Mouse (Mus musculus) heart, adult 8-10 months (tissue): ENCODE measurements around the gene Ttf1. TPM values are rescaled to one million over a fixed set of nuclear protein-coding genes. Genes with fewer than 3 reads are reported as not detected.
"Not testable (repeated sequence)": the region's sequence is repeated elsewhere in the genome, so short reads cannot be mapped to it uniquely, and the experiment has no call there.

Experiments
- DNase-seq: peaks from one replicate; pipeline ENCODE4 v3.0.0; 2022; ENCODE audit warnings: low spot score
- total RNA-seq, 4 experiments: library from RNA; stranded (reverse); gene quantifications; 2 replicates each; pipeline ENCODE4 v1.2.4; 2022

The Ttf1 gene
- total RNA-seq, 4 experiments from 2014 or later: 5.2 to 6.3 (median 6.1) TPM

DNA sequence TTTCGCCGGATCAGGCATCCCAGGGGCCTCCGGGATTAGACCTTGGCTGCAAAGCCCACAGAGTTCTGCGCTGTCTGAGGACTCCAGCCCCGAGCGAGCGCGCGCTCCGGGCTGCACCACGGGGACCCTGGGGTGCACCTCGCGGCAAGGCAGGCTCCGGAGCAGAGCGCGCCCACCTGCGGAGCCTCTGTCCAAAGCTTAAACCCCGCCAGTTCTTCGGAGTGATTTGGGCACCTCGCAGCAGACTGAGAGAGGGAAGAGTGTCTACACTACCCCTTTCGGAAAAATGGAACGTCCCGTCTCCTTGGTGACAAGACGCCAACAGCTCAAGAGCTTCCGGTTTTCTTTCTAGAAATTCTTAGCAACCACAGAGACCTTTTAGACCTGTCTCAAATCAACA lies 5.1 kb upstream of the Ttf1 start, which contains the start of gene Cfap77:
Gene Cfap77, minus strand, starts transcription at position 76 of the 400 bp plus-strand sequence.
- DNase-seq: peak; percentile 53

DNA sequence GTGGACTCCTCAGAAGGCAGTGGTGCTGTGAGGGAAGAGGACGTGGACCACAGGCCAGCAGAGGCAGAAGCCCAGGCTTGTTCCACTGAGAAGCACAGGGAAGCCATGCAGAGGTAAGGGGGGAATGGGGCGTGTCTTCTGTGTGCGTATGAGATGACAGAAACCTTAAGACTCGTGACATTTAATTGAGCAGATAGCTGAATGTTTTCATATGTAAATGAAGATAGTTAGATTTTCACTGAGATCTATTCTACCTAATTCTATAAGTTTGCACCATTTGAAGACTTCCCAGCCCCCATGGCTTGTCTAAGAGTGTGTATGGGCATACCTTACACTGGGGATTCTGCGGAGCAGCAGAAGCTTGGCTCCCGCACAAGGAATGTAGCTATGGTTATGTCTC lies 5.7 kb downstream of the Ttf1 start:
- no peak for DNase-seq

DNA sequence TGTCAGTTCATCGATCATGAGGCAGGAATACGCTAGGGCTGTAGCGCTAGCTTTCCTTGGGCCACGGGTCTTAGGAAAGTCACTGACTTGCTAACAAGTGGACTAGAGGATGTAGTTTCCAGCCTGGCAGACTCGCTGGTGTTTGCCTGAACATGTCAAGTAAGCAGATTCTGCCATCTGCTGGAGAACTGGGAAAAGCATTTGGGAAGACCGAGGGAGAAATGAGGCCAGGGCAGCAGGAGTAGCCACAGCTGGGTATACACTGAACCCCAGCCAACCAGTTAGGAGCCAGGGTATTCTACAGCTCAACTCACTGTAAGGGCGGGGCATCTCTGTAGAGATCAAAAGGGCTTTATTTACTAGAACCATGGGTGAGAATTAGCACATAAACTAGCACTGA lies 6.3 kb downstream of the Ttf1 start:
- DNase-seq: no peak

DNA sequence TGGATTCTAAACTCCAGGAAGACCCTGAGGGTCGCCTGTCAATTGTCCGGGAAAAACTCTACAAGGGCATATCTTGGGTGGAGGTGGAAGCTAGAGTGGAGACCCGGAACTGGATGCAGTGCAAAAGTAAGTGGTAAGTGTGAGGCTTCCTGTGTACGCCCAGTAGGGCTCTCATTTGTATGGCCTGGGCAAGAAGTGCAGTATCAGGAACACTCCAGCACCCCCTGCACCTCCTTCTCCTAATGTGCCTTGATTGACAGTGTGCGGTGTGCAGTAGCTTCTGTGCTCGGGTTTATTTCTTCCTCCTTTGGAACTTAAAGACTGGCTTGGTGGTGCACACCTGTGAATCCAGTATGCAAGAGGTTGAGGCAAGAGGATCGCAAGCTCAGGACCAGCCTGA lies 14.6 kb downstream of the Ttf1 start:
- no peak for DNase-seq

DNA sequence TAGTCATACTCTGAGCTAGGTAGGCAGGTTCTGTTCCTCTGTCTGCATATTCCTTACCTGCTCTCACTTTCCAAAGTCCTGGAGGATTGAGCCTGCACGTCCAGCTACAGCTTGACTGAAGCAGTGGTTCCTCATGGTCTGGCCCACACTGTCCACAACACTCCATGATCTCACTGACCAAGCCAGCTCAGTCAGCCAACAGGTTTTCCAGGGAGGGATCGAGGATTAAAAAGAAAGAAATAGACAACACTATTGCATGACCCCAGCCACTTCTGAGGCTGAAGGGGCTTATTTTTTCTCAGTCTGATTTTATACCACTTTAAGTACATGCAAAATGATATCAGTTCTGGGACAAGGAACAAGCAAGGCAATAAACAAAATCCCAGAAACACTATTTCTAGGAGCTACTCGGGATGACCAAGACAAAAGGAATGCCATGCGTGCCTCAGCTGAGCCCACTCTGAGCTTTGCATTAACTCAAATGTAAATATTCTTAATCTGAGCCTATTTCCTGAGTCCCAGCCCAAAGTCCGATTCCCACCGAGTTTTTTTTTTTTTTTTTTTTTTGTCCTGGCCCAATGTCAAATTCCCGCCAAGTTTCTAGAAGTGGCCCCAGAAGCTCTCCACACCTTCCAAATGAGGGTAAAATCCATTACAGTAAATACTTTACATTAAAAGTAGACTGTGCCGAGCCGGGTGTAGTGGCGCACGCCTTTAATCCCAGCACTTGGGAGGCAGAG lies 15.4 kb downstream of the Ttf1 start:
- DNase-seq: no peak

DNA sequence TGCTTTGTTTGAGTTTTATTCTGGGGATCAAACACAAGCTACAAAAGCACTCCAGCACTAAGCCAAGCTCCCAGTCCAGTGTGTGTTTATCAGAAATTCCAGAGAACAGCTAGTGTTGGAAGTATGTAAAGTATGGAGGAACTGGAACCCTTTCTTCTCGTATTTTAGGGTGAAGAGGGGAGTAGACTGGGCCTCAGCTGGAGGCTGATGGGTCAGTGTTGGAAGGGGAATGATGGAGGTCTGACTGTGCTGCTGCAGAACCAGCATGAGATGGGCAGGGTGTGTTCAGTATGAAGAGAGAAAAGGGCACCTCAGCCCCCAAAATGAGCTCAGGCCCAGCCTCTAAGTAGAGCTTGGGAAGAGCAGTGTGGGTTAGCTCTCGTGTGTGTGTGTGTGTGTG lies 16.2 kb downstream of the Ttf1 start:
- DNase-seq: no peak

DNA sequence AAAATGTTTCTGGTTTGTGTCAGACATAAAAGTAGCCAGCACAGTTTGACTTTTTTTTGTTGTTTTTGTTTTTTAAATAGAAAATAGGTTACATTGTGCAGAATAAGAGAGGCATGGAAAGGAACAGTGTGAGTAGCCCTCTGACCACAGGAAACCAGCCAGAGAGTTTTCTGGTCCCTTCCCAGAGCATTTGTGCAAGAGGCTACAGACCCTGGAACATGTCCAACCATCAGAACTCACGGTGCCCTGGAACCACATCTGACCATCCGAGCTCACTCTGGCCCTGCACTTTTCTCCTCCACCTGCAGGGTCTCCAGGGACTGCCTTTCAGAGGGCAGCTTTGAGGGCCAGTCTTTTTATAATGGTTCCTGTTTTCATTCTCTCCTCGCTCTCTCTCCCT lies 21.9 kb downstream of the Ttf1 start:
- DNase-seq: peak; percentile 19

DNA sequence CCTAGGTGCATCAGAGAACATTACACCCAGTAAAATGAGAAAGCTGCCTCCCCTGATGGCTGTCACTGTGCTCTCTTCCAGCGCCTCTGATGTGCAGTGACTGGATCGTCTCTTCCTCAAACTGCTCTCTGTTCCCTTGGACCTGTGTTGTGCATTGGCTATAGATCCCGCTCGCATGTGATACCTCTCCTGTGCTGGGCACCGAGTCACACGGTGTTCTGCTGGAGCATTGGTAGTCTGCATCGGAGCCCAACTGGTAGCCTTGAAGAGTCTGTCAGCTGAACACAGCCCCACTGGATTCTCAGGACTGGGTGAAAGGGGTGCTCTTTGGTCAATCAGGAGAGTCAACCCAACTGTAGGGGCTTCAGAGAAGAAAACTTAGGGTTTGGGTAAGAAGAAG lies 26.0 kb downstream of the Ttf1 start:
- no peak for DNase-seq

DNA sequence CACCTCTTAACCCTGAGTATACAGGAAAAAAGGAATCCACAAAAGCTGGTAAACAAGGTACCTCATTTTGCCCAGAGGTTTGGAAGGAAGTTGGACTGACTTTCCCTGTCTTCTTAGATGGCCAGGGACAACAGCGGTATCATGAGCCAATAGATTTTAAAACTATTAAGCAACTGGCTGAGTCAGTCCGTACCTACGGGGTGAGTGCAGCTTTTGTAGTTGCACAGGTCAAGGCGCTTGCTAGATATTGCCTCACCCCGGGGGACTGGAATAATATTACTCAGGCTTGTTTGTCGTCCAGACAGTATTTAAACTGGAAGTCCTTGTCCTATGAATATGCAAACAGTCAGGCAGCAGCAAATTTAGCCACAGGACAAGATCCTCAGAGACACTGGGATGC lies 29.2 kb downstream of the Ttf1 start:
- DNase-seq: not testable (repeated sequence)

DNA sequence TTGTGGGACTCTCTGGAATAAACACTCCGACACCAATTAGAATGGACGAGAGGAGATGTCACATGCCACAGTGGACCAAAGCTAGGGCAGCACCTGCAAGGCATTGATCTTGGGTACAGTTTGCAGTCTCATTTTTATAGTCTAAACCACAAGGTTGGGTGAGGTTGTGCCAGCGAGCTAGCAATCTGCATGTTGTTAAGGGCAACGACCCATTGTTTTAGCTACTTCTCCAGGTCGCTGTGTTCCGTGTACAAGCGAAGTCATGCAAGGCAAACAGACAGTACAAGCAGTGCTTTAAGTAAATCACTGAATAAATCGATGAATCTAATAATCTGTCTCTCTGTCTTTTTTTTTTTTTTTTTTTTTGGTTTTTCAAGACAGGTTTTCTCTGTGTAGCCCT lies 35.6 kb downstream of the Ttf1 start:
- DNase-seq: no peak

DNA sequence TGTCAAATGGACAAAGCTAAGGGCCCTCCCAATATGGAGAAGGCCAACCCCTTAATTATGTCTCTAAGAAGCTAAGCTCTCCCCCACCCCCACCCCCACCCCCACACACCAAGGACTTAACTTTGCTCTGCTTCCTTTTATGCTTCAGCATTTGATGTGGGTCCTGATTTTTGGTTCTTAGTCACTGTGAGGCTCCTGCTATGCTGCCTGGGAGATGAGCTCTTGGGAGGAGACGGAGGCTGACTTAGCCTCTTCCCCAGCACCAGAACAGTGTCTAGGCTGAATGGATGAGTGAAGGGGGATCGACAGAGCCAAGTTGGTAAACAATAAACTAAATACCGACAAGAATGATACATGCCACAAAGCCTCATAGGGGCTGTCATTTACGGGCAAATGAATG lies 36.7 kb downstream of the Ttf1 start:
- no peak for DNase-seq

DNA sequence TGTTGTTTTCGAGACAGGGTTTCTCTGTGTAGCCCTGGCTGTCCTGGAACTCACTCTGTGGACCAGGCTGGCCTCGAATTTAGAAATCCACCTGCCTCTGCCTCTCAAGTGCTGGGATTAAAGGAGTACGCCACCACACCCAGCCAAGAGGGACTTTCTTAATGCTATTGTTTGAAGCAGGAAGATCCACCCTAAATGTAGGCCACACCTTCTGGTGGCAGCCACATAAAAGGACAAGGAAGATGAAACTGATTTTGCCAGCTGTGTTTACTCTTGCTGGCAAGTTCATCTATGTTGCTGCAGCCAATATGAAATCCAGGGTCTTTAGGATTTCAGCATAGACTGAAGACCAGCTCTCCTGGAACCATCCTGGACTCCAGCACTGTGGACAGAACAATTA lies 37.4 kb downstream of the Ttf1 start:
- DNase-seq: no peak

DNA sequence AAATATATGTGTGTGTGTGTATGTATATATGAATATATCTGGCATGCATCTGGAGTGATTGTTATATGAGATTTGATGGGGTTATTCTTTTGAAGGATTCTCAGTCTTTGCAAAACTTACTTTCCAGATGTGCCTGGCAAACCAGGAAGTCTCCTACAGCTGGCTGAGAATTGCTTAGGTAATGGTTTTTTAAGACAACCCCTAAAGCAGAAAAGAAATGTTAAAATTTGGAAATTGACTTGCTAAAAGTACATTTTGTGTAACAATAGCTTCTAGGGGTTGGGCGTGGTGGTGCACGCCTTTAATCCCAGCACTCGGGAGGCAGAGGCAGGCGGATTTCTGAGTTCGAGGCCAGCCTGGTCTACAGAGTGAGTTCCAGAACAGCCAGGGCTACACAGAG lies 37.9 kb downstream of the Ttf1 start:
- not testable (repeated sequence) for DNase-seq

DNA sequence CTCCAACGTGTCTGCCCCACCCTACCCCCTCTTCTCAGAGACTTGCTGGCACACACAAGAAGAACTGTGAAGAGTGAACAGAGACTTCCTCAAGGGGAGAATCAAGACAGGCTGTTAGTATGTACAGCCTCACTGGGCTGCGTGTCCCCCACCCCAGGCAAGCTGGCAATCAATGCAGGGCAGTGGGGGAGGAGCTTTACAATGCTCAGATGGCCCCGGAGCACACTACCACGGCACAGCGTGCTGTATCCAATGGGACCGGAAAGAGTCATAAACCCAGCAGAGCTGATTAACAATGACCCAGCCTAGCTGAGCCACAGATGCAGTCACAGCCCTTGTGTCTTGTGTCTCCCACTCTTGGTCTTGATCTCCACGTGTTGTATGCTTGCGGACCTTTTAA lies 38.7 kb downstream of the Ttf1 start:
- DNase-seq: no peak

DNA sequence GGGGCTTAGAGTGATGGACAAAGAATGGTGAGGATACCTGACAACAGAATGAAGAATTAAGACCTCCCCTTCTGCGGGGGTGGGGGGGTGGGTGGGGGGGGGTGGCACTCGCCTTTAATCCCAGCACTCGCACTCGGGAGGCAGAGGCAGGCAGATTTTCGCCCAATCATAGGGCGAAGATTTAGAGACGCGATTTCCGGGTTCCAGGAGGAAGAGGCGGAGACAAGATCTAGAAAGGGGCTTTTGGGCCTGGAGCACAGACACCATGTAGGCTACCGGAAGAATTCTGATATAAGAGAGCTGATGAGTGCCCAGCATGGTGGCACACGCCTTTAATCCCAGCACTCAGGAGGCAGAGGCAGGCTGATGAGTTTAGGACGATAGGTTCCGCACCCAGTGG lies 39.6 kb downstream of the Ttf1 start:
- no peak for DNase-seq

DNA sequence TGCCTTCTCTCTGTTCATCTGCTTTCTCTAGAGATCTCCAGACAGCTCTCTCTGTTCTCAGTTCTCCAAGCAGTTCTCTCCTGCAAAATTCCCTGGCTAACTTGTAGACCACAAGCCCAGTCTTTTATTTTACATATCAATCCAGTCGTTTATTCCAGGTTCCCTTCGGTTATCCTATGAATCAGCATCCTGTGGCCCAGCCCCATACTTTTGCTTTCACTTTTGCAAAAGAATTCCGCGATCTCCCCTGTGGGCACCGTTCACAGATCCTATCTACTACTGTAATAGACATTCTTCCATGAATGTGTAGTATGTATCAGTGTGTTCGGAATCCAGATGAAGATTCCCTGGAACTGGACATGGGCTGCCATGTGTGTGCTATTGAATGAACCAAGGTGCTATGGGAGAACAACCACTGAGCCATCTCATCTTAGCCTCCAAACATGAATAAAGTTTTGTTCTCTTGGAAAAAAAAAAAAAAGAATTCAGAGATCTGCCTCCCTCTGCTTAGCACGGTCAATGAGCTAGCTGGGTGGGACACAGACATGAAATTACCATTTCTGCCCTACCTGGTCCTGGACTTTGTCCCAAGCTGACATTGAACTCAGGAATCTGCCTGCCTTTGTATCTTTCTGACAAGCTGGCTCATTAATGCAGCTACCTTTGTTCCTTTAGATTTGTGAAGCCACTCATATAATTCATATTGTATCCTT lies 40.9 kb downstream of the Ttf1 start:
- no peak for DNase-seq

DNA sequence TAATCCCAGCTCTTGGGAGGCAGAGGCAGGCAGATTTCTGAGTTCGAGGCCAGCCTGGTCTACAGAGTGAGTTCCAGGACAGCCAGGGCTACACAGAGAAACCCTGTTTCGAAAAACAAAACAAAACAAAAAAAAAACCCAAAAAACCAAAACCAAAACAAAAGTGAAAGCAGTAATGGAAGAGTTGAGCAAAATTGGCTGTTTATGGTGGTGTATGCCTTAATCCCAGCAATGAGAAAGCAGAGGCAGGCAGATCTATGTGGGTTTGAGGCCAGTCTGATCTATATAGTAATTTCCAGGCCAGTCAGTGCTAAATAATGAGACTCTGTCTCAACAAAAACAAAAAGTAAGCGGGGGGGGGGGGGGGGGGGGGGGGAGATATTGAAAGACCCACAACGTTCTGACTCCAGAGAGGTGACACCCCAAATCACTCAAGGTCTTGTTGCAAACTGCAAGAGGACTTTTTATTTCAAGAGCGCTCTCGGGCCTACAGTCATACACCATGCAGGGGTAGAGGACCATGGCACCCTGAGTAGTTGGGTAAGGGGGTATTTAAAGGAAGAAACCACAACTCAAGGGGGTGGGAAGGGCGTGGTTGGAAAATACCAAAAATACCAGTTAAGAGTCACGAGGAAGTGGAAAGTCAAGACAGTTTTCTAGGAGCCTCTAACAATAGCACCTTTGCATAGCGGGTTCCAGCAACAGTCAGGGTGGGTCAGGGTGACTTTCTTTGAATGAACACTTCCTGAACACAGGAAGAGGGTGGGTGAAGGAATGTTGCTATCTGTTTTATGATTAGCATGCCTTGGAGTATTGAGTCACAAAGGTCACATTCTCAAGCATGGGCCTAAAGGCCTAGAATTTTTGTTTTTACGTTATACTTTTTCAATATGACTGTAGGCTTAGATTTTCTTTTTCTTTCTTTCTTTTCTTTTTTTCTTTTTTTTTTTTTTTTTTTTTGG lies 42.6 kb downstream of the Ttf1 start:
- DNase-seq: not testable (repeated sequence)

DNA sequence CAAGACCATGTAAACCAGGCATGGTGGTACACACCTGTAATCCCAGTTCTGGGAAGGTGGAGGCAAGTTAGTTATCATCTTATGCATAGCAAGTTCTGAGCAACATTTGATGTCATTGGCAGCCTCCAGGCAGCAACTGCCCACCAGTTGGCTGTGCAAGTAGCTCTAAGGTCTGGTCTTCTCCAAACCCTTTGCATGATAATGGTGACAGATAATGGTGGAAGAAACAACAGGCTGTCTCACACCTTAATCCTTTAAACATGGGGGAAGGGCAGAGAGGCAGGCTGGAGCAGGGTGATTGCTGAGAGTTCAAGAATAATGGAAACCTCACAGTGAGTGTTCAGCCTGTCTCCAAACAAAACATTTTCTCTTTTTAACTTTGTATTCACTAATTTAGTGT lies 60.9 kb downstream of the Ttf1 start:
- DNase-seq: no peak

DNA sequence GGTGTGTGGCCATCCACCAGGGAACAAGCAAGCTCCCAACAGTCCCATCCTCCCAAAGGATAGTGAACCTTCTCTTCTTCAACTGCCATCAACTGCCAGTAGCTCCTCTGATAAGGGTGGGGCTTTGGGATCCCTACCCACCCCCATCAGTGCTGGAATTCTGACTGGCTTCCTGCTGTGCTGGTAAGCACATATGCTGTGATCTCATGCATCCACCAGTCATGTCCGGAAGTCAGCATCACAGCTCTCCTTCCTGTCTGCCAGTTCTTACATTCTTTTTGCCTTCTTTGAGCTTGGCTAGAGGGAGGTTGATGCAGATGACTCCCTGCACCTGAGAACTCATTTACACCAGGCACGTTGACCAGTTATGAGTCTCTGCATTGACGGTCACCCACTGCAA lies 62.4 kb downstream of the Ttf1 start:
- no peak for DNase-seq

DNA sequence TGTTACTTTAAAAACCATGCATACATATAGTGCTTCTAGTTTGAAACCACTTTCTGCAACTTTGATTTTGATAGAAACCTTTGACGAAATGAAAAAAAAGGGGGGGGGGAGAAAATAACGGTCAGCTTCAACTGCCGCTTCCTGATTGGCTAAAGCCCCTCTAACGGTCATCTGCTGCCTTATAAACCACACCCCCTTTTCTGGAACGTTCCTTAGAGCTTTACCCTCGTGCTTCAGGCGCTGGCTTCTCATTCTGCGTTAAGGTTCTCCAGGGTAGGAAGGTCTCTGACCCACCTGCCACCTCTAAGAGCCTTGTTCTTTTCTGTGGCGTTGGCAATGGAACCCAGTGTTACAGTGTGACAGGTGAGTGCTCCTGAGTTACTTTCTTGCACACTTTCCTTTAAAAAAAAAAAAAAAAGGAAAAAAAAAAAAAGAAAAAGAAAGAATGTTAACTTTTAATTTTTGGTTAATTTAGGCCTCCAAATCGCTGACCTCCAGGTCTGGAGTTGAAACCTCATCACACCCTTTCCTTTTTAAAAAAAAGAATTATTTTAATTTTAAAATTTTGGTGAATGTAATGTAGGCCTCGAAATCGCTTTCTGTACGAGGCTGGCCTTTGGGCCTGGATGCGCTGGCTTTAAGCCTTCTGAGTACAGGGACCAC lies 64.0 kb downstream of the Ttf1 start, which contains the start of gene Setx:
Gene Setx, plus strand, starts transcription at position 275 of the 663 bp plus-strand sequence.
- DNase-seq: no peak

DNA sequence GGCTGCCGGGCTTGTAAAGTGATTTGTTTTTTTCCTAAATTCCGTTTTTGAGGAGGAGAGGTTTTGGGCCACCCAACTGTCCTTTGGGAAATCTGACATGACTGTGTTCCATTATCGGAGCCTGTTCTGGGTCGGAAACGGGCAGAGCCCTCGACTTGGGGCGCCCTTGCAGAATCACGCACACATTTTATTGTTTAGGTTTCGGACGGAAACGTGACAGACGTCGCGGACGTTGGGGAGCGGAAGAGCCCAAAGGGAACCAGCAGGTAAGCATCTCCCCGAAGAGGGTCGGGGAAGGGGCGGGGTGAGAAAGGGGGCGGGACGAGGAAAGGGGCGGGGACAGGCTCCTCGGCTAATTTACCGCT lies 64.5 kb downstream of the Ttf1 start:
- DNase-seq: no peak
